Mouse (Mus musculus): ENCODE data around the gene Snx32.
A peak's percentile ranks its signal among the peaks of the same experiment; 100 is the strongest.

DNA sequence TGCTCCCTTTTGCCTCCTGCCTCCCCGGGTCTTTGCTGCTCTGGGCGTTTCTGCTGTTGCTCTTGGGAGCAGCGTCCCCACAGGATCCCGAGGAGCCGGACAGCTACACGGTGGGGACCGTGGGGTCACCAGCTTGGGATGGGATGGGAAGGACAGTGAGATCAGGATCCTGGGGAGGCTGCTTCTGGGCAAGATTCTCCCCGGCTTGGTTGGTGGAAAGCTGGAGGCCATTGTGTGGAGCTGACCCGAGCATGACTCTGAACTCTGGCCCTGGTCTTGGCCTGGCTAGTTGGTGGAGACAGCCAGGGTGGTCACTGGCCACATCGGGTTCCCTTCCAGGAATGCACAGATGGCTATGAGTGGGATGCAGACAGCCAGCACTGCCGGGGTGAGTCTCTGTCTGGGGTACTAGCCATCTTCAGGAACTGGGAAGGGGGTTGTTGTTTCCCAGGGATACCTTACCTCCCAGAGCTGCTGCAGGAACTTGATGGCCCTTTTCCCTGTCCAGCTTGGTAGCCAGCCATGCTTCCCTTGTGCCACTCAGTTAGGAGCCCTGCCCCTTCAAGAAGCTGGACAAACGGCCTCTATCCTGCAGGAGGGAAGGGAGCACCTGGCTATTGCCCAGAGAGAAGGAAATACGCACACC, 35.1 kb downstream of the Snx32 start:
- TF ChIP-seq MAX (IDR thresholded peaks at IDR 0.05; ENCODE audit: low read depth) (no peak), USF1 (IDR thresholded peaks at IDR 0.05; ENCODE audit: low read depth) (no peak), POLR2A (IDR thresholded peaks at IDR 0.05; ENCODE audit: insufficient read length, low read depth) (peak; percentile 34)
